Mouse (Mus musculus): ENCODE measurements around the gene Slc13a1.

DNA sequence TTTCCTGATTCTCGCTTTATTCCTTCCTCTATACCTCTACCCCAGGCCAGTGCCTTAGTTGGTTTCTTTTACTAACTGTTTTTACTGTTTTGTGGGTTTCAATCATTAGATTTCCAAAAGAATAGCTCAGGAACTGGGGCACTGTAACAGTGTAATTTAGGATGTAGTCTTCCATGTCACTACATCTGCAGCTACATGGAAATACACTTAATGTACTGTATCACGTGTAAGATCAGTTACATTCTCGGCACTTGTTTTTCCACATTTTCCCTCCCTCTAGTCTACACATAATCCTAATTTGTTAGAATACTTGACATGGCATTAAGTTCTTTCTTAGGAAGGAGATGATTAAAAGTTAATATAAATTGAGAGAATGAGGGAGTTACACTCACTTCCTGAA lies 108.1 kb downstream of the Slc13a1 start:
- TF ChIP-seq CHD2 (IDR thresholded peaks at IDR 0.05; ENCODE audit: low read depth, low read length) (no peak), ZC3H11A (IDR thresholded peaks at IDR 0.05; ENCODE audit: borderline replicate concordance, low read depth, low read length) (no peak), HCFC1 (IDR thresholded peaks at IDR 0.05; ENCODE audit: borderline replicate concordance, insufficient read depth, low read length) (no peak)
